Mouse (Mus musculus) lung, embryonic 14.5 days (tissue): ENCODE measurements at regions not wholly inside any gene's neighbourhood (a gene's known extent, or its start where the extent isn't known, plus 50 kb on each side); places are given as distances from the start of the nearest gene placed in this dataset.

Experiments
- ATAC-seq: fragments of 200-750 bp; cut with Nextera tagmentation; 2 replicates; pipeline ENCODE4 v1.8.0; 2017; ENCODE audit warnings: mild to moderate bottlenecking, moderate TSS enrichment, moderate library complexity; ENCODE audit not compliant: insufficient read depth
- DNase-seq: peaks from one replicate; pipeline ENCODE4 v3.0.0-alpha.2; 2015
- H3K27ac ChIP-seq: fragments of 300-500 bp; sonication (generic); 2 replicates; pipeline ENCODE4 v1.5.1; 2014; ENCODE audit warnings: low read depth, mild to moderate bottlenecking, moderate library complexity
- H3K27me3 ChIP-seq: fragments of 300-500 bp; sonication (generic); 2 replicates; pipeline ENCODE4 v1.6.1; 2014; ENCODE audit warnings: low read length, control low read depth; ENCODE audit not compliant: insufficient read depth
- H3K36me3 ChIP-seq: fragments of 300-500 bp; sonication (generic); 2 replicates; pipeline ENCODE4 v1.6.1; 2014; ENCODE audit warnings: control low read depth; ENCODE audit not compliant: insufficient read depth
- H3K4me1 ChIP-seq: fragments of 300-500 bp; sonication (generic); 2 replicates; pipeline ENCODE4 v1.6.1; 2014; ENCODE audit warnings: antibody characterized with exemption, control low read depth; ENCODE audit not compliant: insufficient read depth
- H3K4me2 ChIP-seq: fragments of 300-500 bp; sonication (generic); 2 replicates; pipeline ENCODE4 v1.6.1; 2014; ENCODE audit warnings: mild to moderate bottlenecking
- H3K4me3 ChIP-seq: fragments of 300-500 bp; sonication (generic); 2 replicates; pipeline ENCODE4 v1.5.1; 2014; ENCODE audit warnings: low read depth, low read length
- H3K9ac ChIP-seq: fragments of 300-500 bp; sonication (generic); 2 replicates; pipeline ENCODE4 v1.6.1; 2014
- H3K9me3 ChIP-seq: fragments of 300-500 bp; sonication (generic); 2 replicates; pipeline ENCODE4 v1.6.1; 2016; ENCODE audit warnings: low read depth, low read length, control low read depth
- CTCF ChIP-seq: IDR thresholded peaks from 2 replicates; pipeline ENCODE4 v1.5.1; 2016; ENCODE audit warnings: antibody characterized with exemption, low read depth
- WGBS: fragments of 180-500 bp; shearing (Covaris S2); extraction: QIAGEN DNeasy Blood & Tissue Kit; methylation state at CpG from one replicate; pipeline ENCODE4 v1.1.7; 2014; 5-methylcytosine and 5-hydroxymethylcytosine counted together

DNA sequence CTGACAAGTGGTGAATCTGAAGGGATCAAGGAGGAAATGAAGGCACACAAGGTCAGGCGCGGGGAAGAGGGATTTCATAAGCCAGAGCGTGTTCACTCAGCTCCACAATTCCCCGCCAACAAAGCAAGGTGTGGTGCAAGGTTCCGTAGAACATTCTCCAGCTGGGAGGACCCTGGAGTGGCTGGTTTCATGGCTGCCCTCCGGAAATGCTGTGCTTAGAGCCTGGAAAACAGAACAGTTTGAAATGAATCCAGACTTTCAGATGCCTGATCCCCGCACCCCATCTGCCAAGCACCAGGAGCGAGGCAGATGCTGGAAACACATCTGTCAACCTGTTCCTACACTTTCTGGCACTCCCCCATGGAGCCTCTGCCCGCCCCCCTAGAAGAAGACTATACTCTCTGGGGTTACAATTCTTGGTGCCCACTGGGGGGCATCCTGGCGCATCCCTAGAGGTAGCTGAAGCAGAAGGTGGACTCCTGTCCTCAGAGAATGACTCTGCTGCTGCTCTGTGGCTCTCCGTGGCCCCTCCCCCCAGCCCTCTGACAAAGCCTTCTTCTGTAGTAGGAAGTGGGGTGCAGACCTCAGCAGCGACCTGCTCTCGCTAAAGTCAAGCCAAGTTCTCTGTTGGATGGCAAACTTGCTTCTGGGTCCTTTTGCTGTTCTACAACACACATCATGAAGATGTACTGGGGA is 54.5 kb upstream of the Mafb start:
- ATAC-seq = peak; percentile 45; the same call in 1 of the 2 replicates
- TF ChIP-seq CTCF = peak; percentile 28

DNA sequence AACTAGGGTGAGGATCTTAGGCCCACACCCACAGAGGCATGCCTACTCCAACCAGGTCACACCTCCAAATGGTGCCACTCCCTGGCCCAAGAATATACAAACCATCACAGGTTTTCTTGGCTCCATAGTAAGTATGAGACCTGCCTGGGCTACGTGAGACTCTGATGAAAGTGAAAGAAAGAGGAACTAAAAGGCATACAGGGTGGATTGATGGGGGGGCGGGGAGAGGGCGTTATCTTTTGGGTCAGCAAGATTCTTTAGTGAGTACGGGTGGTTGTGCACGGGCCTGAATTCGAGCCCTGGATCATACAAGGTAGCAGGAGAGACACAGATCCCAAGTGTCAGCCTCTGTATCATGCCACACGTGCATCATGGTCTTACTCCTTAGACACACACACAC is 57.6 kb upstream of the Mafb start:
- Histone ChIP-seq H3K27me3 (no peaks in the 10 kb centered on the region), H3K4me3 (no peak overlapping the region), H3K9me3 (no peaks in the 10 kb centered on the region), H3K4me1 (peaks cover 6% of the 10 kb centered on the region; the same call in 1 of the 2 replicates), H3K36me3 (no peaks in the 10 kb centered on the region), H3K27ac (no peak overlapping the region), H3K9ac (no peak overlapping the region), H3K4me2 (no peak overlapping the region)
- no peak for ATAC-seq
- DNase-seq = no peak
- 83% methylated on average over 7 of the region's 7 CpGs for WGBS
- TF ChIP-seq CTCF = no peak

More for the DNA sequence above, 54.5 kb upstream of the Mafb start:
- Histone ChIP-seq H3K36me3 (no peaks in the 10 kb centered on the region), H3K9me3 (no peaks in the 10 kb centered on the region), H3K4me3 (no peak overlapping the region), H3K27ac (no peak overlapping the region), H3K4me1 (peaks cover 6% of the 10 kb centered on the region; the same call in 1 of the 2 replicates), H3K9ac (no peak overlapping the region), H3K27me3 (no peaks in the 10 kb centered on the region), H3K4me2 (peak overlapping the region; percentile 37; the same call in 1 of the 2 replicates)
- 18% methylated on average over 13 of the region's 13 CpGs for WGBS
- no peak for DNase-seq

DNA sequence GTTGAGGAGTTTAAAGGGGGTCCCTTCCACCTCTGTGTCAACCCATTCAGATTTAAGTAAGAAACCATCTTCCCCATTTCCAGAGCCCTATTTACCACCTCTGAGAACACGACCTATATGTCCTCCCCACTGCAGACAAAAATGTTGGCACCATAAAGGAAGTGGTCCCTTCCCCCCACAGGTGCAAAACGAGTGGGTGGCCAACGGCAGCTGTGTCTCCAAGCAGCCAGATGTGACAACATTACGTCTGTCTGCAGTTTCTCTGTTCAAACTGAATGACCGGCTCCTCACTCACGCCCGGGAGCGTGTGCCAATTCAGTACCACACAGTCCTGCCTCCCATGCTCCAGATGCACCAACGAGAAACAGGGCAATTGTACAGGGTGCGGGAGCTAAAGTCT is 60.6 kb upstream of the Mafb start:
- 44% methylated on average over 10 of the region's 10 CpGs for WGBS
- H3K9me3 ChIP-seq = no peaks in the 10 kb centered on the region
- no peaks in the 10 kb centered on the region for H3K36me3 ChIP-seq
- no peak overlapping the region for H3K4me2 ChIP-seq
- H3K9ac ChIP-seq = no peak overlapping the region
- H3K27me3 ChIP-seq = no peaks in the 10 kb centered on the region
- H3K27ac ChIP-seq = no peak overlapping the region
- H3K4me3 ChIP-seq = no peak overlapping the region
- H3K4me1 ChIP-seq = no peaks in the 10 kb centered on the region
- DNase-seq (no peak), ATAC-seq (no peak)
- TF ChIP-seq CTCF = no peak

DNA sequence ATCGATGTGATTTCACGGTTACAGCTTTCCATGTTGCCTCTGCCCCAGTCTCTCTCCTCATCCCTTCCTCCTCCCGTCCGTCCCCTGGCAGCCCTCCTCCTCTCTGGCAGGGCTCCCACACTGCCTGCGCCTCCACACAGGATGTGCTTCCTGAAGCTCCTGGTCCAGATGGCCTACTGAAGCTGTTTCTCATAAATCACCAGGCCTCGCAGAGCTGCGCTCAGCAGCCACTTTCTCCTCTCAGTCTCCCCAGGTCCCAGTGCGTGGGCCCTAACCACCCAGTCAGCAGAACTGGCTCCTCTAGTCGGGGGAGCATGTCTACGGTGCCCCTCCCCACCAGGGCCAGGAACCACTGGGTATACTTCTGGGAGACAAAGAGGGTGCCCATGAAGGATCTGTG is 66.4 kb upstream of the Mafb start:
- Histone ChIP-seq H3K9me3 (no peaks in the 10 kb centered on the region), H3K27ac (0 out of 2 replicates have a peak overlapping the region, but pooled peaks have one; percentile 19), H3K4me1 (0 out of 2 replicates have a peak, but pooled peaks cover 4% of the 10 kb centered on the region), H3K4me3 (no peak overlapping the region), H3K36me3 (no peaks in the 10 kb centered on the region), H3K27me3 (no peaks in the 10 kb centered on the region), H3K9ac (no peak overlapping the region), H3K4me2 (peak overlapping the region; percentile 7; the same call in 1 of the 2 replicates)
- no peak for TF ChIP-seq CTCF
- DNase-seq (peak; percentile 88), ATAC-seq (peak; percentile 94)
- WGBS = 37% methylated on average over 10 of the region's 10 CpGs

DNA sequence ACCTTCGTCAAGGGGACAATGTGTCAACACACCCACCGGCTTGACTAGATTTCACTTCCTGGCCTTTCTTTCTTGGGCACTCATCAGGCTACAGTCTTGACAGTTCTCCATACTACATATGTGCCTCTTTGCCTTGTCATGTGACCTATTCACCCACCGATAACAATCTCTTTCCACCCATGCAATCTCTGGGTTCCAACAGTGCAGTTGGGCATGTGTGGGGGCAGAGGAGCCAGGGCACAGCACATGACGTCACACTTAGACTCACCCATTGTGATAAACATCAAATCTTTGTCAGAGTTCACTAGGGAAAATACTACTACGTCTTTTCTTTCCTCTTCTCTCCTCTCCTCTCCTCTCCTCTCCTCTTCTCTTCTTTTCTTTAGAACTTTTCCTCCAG is 67.8 kb upstream of the Mafb start:
- no peak overlapping the region for H3K4me3 ChIP-seq
- H3K4me2 ChIP-seq = no peak overlapping the region
- no peak overlapping the region for H3K27ac ChIP-seq
- H3K27me3 ChIP-seq = no peaks in the 10 kb centered on the region
- DNase-seq = no peak
- H3K4me1 ChIP-seq = 0 out of 2 replicates have a peak, but pooled peaks cover 4% of the 10 kb centered on the region
- TF ChIP-seq CTCF = no peak
- WGBS = 76% methylated on average over 5 of the region's 5 CpGs
- H3K36me3 ChIP-seq = no peaks in the 10 kb centered on the region
- no peaks in the 10 kb centered on the region for H3K9me3 ChIP-seq
- H3K9ac ChIP-seq = no peak overlapping the region
- ATAC-seq = no peak

DNA sequence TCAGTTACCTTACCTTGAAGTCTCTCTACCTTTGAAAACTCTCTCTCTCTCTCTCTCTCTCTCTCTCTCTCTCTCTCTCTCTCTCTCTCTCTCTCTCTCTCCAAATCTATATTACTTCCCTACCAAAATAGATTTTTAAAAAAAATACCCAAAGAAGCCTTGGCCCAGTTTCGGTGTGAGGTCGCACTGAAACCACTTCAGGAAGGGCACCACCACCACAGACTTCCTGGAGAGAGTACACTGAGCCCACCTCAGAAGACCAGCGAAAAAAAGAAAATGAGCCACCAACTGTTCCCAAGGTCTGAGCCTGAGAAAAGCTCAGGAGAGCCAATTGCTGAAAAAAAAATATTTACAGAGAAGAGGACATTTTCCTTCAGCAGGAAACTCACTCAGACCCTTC is 68.8 kb upstream of the Mafb start:
- no peak overlapping the region for H3K27ac ChIP-seq
- no peak for DNase-seq
- H3K9ac ChIP-seq = no peak overlapping the region
- 83% methylated on average over 3 of the region's 3 CpGs for WGBS
- no peaks in the 10 kb centered on the region for H3K36me3 ChIP-seq
- H3K27me3 ChIP-seq = no peaks in the 10 kb centered on the region
- H3K9me3 ChIP-seq = no peaks in the 10 kb centered on the region
- ATAC-seq = no peak
- H3K4me2 ChIP-seq = no peak overlapping the region
- H3K4me1 ChIP-seq = 0 out of 2 replicates have a peak, but pooled peaks cover 4% of the 10 kb centered on the region
- H3K4me3 ChIP-seq = no peak overlapping the region
- no peak for TF ChIP-seq CTCF

DNA sequence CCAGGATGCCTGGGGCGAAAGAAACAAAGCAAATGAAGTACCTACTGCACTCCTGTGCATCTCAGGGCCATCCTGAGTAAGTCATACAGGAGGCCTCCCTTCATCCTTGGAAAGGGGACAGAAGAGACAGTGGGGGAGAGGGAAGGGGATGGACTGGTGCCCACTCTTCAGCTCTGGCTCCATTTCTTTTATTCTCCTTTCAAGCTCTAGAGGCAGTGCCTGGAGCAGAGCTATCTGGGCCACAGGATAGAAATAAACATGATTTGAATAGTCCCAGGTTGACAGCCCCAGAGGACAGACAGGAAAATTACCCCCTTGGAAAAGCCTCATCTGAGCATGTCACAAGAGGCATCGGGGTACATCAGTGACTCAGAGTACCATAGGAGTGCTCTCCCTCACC is 72.2 kb upstream of the Mafb start:
- no peaks in the 10 kb centered on the region for H3K4me1 ChIP-seq

More for the DNA sequence above, 72.2 kb upstream of the Mafb start:
- TF ChIP-seq CTCF = no peak
- no peak overlapping the region for H3K4me2 ChIP-seq
- no peaks in the 10 kb centered on the region for H3K9me3 ChIP-seq
- ATAC-seq = no peak
- H3K36me3 ChIP-seq = no peaks in the 10 kb centered on the region
- DNase-seq = no peak
- WGBS = 87% methylated on average over 2 of the region's 2 CpGs
- H3K4me3 ChIP-seq = no peak overlapping the region
- no peak overlapping the region for H3K9ac ChIP-seq
- no peak overlapping the region for H3K27ac ChIP-seq
- no peaks in the 10 kb centered on the region for H3K27me3 ChIP-seq
